Mouse (Mus musculus) adrenal gland, postnatal 4 days (tissue): Measurements from ENCODE around the gene Klhdc9. TPM values are rescaled to one million over a fixed set of nuclear protein-coding genes. Genes with fewer than 3 reads are reported as not detected.

Source experiments
- DNase-seq, 2 experiments: peaks; one replicate each; pipeline ENCODE4 v3.0.0; 2021 to 2022; ENCODE audit warnings: low spot score in 2 of 2, mixed read lengths in 2 of 2
- long read RNA-seq, 2 experiments: library from polyadenylated mRNA; stranded (forward); transcript quantifications; one replicate each; pipeline ENCODE4 v2.0.0; 2021
- total RNA-seq, 2 experiments: library from RNA; stranded (reverse); gene quantifications; 2 replicates each; pipeline ENCODE4 v1.2.3; 2021

The Klhdc9 gene
- total RNA-seq = 1 to 10 TPM; 6.2 to 6.8 TPM
- long read RNA-seq, experiment 1, transcript Klhdc9-201 (4 exons, 1,558 nt) = major isoform, 15 of 18 reads
- long read RNA-seq, experiment 1, partial matches to known transcripts = 2 of 18 reads
- long read RNA-seq, experiment 1, other reads (novel, unspliced or antisense) = 1 of 18 reads
- long read RNA-seq, experiment 2, transcript Klhdc9-201 (4 exons, 1,558 nt) = major isoform, 18 of 22 reads
- long read RNA-seq, experiment 2, partial matches to known transcripts = 2 of 22 reads
- long read RNA-seq, experiment 2, other reads (novel, unspliced or antisense) = 2 of 22 reads

DNA sequence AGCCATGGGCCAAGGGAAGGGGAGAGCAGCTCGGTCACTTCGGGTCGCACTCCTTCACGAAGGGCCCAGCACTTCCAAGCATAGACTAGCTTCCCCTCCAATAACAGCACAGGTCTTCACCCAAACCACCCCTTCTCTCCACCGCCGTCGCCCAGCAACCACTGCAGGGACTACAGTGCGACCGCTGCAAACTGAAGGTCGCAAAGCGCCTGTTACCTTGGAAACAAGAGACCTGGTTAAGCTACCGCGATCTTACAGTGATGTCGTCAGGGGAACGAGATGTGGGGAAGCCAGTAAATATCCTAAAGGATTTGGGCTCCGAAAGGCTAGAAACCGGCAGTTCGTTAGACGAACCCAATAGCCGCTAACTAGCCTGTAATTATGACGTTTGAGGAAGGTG is at the start of gene Klhdc9:
Gene Klhdc9 (minus strand): TSS at position 143 of the 400 bp plus-strand sequence.
- peak; percentile 75 to 86 for DNase-seq

DNA sequence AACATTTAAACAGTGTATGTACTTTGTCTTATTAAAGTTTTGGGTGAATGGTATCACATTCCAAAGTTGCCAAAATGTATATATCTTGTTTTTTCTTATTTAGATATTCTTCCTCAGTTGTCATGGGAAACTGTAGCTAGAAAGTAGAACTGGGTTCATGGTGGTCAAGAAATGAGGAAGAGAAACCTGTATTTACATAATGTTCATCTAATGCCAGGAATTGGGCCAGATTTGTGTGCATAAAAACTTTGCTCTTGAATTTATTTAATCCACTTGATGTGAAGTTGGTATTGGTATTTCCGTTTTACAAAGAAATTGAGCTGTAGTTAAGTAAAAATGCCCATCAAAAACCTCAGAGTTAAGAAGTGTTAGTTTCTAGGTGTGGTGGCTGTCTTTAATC is 49.6 kb upstream of the Klhdc9 start:
- no peak for DNase-seq

GRCm38 (mm10) chr1:171407263-171407662 is 46.7 kb upstream of the Klhdc9 start:
- no peak for DNase-seq

DNA sequence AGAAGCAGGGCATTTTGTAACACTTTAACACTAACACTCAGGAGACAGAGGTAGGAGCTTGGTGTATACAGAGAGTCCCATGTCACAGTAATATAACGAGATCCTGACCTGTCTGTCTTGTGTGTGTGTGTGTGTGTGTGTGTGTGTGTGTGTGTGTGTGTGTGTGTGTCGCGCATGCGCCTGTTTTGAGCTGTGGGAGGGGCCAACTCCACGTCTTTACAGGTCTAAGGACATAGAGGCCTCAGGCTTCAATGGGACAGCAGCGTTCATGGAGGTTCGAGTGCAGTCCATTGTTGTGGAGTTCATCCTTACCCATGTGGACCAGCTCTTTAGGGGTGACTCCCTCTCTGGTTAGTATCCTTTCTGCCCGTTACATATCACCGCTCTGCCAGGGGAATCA is 42.4 kb upstream of the Klhdc9 start:
- DNase-seq = no peak

DNA sequence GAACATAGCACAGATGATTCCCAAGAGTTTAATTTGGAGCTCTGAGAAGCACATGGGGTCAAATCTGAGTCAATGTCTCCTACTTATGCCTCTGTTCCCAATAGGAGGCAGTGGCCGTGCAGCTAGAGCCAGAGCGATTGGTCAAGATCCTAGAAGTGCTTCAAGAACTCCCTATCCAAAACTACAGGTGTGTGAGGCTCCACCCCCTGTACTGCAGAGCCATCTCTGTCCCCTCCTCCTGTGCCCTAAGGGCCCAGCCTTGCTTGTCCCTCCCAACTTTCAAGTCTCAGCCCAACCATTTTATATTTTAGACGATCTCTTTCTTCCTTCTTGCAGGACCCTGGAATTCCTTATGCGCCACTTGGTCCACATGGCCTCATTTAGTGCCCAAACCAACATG is 41.2 kb upstream of the Klhdc9 start:
- DNase-seq = no peak

DNA sequence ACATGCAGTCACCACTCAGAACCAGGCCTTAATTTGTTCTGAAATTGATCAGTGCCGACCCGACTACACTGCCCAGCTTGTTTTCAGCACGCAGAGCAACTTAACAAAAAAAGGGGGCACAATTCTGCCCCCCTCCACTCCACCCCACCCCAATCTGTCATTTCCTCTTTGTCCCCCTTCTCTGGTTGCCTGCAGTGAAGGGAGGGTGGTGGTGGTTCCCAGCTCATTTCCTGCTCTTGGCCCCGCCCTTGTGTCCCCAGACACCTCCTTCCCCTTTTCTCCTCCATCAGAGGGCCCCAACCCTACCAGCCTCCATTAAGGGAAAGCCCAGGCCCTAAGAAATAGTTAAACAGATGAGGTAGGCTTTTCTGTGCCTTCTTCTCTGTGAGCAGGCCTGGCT is 29.5 kb upstream of the Klhdc9 start:
- DNase-seq = no peak

GRCm38 (mm10) chr1:171388376-171389102 is 27.9 kb upstream of the Klhdc9 start, which contains the start of gene Arhgap30:
Gene Arhgap30, plus strand, starts transcription at chr1:171388954.
- no peak for DNase-seq

DNA sequence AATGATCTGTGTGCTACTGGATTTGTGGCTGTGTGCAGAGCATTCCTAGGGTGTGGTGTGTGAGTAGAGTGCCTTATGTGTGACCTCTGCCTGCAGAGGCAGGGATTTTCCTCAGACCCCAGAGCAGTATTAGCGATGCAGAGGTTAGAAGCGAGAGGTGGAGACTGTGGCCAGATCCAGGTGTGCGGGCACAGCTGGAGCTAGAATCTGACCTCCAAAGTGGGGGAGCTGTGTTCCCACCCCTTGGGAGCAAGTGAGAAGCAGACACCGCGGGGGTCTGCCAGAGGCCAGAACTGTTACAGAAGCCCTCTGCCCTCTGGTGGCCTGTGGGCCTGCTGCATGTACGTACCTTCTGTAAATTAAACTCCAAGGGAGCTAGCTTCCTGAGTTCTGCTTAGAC is 26.5 kb upstream of the Klhdc9 start:
- DNase-seq = no peak

DNA sequence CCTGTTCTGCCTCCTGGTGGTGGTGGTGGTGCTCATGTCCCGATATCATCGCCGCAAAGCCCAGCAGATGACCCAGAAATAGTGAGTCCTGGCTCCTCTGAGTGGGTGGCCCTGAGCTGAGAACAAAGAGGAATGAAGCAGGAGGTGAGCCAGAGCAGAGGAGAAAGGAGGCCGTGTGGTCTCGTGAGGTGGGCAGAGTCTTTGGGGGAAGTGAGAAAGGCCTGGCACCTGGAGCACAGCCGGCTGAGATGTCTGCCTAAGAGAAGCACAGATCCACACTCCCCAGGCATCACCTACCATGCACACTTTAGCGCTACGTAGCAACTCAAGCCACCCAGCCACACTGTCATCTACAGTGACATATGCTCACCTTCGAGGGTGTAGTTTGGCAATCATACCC is 24.6 kb upstream of the Klhdc9 start:
- DNase-seq = no peak

DNA sequence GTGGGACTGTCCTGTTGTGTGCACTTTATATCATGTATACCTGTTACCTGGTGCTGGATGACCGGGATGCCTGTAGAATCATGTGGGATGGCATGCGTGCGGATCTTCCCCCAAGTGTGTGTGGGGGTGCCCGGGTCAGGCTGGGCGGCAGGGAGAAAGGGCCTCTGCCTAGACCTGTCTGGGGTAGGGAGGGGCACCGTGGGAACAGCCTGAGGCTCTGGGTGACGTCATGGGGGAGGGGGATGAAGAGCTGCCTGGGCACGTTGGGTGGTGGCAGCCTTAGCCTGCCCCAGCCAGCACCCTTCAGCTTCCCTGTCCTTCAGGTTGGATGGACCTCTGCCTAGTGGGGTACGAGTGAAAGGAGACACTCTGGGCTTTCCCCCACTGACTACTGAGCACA is 23.8 kb upstream of the Klhdc9 start:
- DNase-seq = no peak

DNA sequence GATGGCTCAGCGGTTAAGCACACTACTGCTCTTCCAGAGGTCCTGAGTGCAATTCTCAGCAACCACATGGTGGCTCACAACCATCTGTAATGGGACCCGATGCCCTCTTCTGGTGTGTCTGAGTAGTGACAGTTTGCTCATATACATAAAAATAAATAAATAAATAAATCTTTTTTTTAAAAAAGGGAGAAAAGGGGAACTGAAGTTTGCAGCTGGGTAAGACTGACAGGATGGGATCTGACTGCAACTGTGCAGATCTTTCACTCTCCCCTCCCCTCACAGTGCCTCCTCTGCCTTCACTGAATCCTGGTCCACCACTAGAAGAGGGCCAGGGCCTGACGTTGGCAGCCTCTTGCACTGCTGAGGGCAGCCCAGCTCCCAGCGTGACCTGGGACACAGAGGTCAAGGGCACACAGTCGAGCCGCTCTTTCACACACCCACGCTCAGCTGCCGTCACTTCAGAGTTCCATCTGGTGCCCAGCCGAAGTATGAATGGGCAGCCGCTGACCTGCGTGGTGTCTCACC is 21.6 kb upstream of the Klhdc9 start:
- no peak for DNase-seq

DNA sequence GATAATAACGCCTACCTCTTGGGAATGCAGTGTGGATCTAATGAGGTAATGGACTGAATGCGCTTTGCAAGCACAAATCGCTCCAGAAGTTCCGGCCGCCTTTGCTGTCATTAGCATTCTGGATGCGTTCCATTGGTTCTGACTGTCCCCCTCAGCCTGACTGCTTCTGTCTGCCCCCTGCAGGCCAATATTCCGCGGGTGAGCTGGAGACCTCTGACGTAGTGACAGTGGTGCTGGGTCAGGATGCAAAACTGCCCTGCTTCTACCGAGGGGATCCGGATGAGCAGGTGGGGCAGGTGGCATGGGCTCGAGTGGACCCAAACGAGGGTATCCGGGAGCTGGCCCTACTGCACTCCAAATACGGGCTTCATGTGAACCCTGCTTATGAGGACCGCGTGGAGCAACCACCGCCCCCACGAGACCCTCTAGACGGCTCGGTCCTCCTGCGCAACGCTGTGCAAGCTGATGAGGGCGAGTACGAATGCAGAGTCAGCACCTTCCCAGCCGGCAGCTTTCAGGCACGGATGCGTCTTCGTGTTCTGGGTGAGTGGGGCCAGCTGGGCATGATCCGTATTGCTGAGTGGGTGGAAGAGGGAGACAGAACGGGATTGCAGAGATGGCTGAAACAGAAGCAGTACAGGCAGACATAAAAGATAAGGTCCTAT is 19.5 kb upstream of the Klhdc9 start:
- peak; percentile 40 to 63 for DNase-seq

GRCm38 (mm10) chr1:171378298-171378697 is 17.7 kb upstream of the Klhdc9 start:
- DNase-seq = no peak

GRCm38 (mm10) chr1:171375646-171376097 is 15.1 kb upstream of the Klhdc9 start:
- no peak for DNase-seq

- no peak for DNase-seq
Observed at GRCm38 (mm10) chr1:171373946-171374345, 13.3 kb upstream of the Klhdc9 start.

DNA sequence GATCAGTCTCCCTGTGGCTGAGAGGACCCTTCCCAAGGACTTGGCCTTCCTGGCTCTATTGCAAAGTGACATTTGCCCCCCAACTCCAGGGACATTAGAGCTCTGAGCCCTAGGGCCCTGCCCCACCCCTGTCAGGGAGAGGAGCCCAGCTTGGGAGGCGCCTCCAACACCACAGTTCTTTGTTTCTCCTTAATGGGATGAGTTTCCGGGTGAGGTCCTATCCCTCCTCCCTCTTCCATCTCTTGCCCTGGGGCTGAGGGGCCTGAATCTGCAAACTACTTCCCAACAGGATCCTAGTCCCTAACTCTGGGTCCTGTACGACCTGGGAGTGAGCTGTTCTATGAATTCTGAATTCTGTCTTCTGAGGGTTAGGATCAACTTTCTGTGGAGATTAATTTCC is 12.3 kb upstream of the Klhdc9 start:
- no peak for DNase-seq

DNA sequence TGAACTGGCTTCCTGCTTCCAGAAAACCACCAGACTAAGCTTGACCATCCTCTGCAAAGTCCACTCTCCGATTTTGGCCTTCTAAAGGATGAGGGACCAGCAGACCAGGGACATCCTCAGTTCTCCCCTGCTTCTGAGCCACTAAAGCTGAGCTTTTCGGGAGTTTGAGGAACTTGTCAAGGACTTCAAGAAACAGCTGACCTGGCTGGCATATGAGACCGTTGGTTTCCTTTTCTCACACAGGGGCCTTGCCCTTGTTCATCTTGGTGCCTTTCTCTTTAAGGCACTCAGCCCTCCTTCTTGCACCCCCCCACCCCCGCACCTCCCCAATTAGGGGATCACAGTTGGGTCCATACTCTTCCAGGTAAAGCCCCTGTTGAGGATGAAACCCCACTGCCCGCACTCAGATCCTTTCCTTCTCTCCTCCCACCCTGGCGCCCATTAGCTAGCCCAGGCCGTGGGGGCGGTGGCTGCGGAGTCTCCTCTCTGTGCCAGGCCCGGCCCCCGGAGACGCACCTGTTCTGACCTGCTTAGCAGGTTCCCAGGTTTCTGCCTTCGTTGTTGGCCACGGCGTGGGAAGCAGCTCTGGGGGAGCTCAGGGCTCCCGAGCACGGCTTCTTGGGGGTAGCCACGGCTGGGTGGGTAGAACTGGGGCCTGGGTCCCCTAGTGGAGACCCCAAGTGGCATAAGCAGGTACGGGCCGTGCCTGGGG is 9.4 kb upstream of the Klhdc9 start, which contains the start of gene Nectin4:
Gene Nectin4 (plus strand): TSS at position 255 of the 712 bp plus-strand sequence.
- no peak for DNase-seq

GRCm38 (mm10) chr1:171365934-171366333 is 5.3 kb upstream of the Klhdc9 start:
- DNase-seq = no peak

GRCm38 (mm10) chr1:171361106-171362103 is 807 bp upstream of the Klhdc9 start:
- no peak for DNase-seq

- no peak for DNase-seq
Observed at GRCm38 (mm10) chr1:171360253-171360652, 345 bp downstream of the Klhdc9 start.
